ENCODE assay signal across 35 mouse cellular contexts in the genomic region with DNA sequence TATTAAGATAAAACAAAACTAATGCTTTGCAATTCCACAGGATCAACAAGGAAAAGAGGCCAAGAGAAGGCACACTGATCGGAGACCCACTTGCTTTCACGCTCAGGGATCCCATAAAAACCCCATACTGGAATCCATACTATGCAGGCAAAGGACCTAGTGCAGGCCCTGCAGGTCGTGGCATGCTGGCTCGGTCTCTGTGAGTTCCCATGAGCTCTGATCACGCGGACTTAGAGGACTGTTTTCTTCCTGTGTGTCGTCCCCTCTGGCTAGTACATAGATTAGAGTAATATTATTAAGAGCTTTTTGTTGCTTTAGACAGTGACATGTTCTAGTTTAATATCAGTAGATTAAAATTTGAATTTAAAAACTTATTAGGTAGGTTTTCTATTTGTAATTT.
DNase-seq lines count a peak whose midpoint lies in the region; ATAC-seq and TF ChIP-seq lines count a peak whose summit lies in the region.
"Had no signal": no experiment of that assay in that cellular context is flagged by ENCODE, and none has a peak within 500 bp of the region (broad histone marks: within the 10 kb centered on the region; RNA-seq: fewer than 3 reads in every experiment).

No protein-coding gene starts in this region.

- TF ChIP-seq CTCF in spleen, adult 2 months (IDR thresholded peaks at IDR 0.05; ENCODE audit: extremely low read depth, insufficient read depth, insufficient read length, insufficient replicate concordance): no peak

- DNase-seq in heart, adult 8-10 months (ENCODE audit: low spot score): no peak
- peak in 1 of 2 experiments; percentile 28 for DNase-seq in spleen, adult 2 months (ENCODE audit: low read depth in 1 of 2, low spot score in 2 of 2)
- no peak for DNase-seq in spleen, adult 18-20 months
- DNase-seq in B cell, adult 2 months: peak; percentile 47 to 52
- DNase-seq in embryonic facial prominence, embryonic 14.5 days (ENCODE audit: low spot score): peak; percentile 40
- DNase-seq in ovary, postnatal 14 days (ENCODE audit: low spot score): no peak
- DNase-seq: adrenal gland, adult 2 months; adrenal gland, postnatal 36 days; cerebellum, adult 2 months; cerebellum, postnatal 25 days; gastrocnemius, adult 2 months; gastrocnemius, postnatal 36 days; heart, adult 18-20 months; heart, postnatal 4 days; kidney, adult 9 months; kidney, postnatal 10 days; layer of hippocampus, postnatal 36 days; left cerebral cortex, postnatal 4 days; lung, postnatal 14 days; retina, postnatal 1 day; right cerebral cortex, postnatal 14 days; thymus, postnatal 14 days had no signal

- H3K27ac ChIP-seq in heart, embryonic 16.5 days (ENCODE audit: low read length): peak overlapping the region; percentile 40
- H3K27ac ChIP-seq in spleen, adult 2 months (ENCODE audit: insufficient read depth, low read length): peak overlapping the region; percentile 77
- no peak overlapping the region for H3K27ac ChIP-seq in embryonic facial prominence, embryonic 14.5 days (replicated peaks; ENCODE audit: low read depth, low read length)
- H3K27ac ChIP-seq: embryonic facial prominence, embryonic 13.5 days; gastrocnemius, adult 2 months; hindbrain, embryonic 14.5 days; limb, embryonic 15.5 days; midbrain, embryonic 12.5 days; neural tube, embryonic 13.5 days had no signal

- peaks cover 16% of the 10 kb centered on the region for H3K4me1 ChIP-seq in heart, embryonic 16.5 days (ENCODE audit: control insufficient read depth, insufficient read depth, low read length)
- H3K4me1 ChIP-seq in spleen, adult 2 months (ENCODE audit: control insufficient read depth, insufficient read depth, insufficient read length): peaks cover 12% of the 10 kb centered on the region; the same call in 1 of the 2 replicates
- H3K4me1 ChIP-seq in embryonic facial prominence, embryonic 14.5 days (ENCODE audit: control insufficient read depth, insufficient read depth, low read length): peaks cover 5% of the 10 kb centered on the region; the same call in 1 of the 2 replicates

- H3K9ac ChIP-seq in heart, embryonic 16.5 days (ENCODE audit: low read length): no peak overlapping the region
- H3K9ac ChIP-seq in embryonic facial prominence, embryonic 14.5 days (ENCODE audit: low read depth, low read length): no peak overlapping the region
- H3K9ac ChIP-seq: embryonic facial prominence, embryonic 13.5 days; hindbrain, embryonic 14.5 days; limb, embryonic 15.5 days; liver, embryonic 15.5 days; lung, embryonic 14.5 days; midbrain, embryonic 12.5 days; neural tube, embryonic 13.5 days had no signal

- H3K4me3 ChIP-seq in heart, embryonic 16.5 days (ENCODE audit: low read length): no peak overlapping the region
- no peak overlapping the region for H3K4me3 ChIP-seq in spleen, adult 2 months (ENCODE audit: extremely low read depth, insufficient read depth, insufficient read length)
- no peak overlapping the region for H3K4me3 ChIP-seq in embryonic facial prominence, embryonic 14.5 days (ENCODE audit: low read depth, low read length)
- H3K4me3 ChIP-seq: embryonic facial prominence, embryonic 13.5 days; erythroblast, embryonic 14.5 days; gastrocnemius, adult 2 months; limb, embryonic 15.5 days; liver, embryonic 15.5 days; midbrain, embryonic 12.5 days; neural tube, embryonic 13.5 days had no signal

- no peaks in the 10 kb centered on the region for H3K27me3 ChIP-seq in heart, embryonic 16.5 days (ENCODE audit: control insufficient read depth, insufficient read depth, low read length)
- no peaks in the 10 kb centered on the region for H3K27me3 ChIP-seq in spleen, adult 2 months (ENCODE audit: control insufficient read depth, insufficient read depth, low read length)
- no peaks in the 10 kb centered on the region for H3K27me3 ChIP-seq in embryonic facial prominence, embryonic 14.5 days (replicated peaks; ENCODE audit: control insufficient read depth, insufficient read depth, low read length)
- H3K27me3 ChIP-seq: embryonic facial prominence, embryonic 13.5 days; limb, embryonic 15.5 days; liver, embryonic 15.5 days; midbrain, embryonic 12.5 days; neural tube, embryonic 13.5 days had no signal

- H3K36me3 ChIP-seq in heart, embryonic 16.5 days (ENCODE audit: control insufficient read depth, insufficient read depth): no peaks in the 10 kb centered on the region
- H3K36me3 ChIP-seq in spleen, adult 2 months (ENCODE audit: control insufficient read depth, insufficient read depth, low read length): no peaks in the 10 kb centered on the region
- H3K36me3 ChIP-seq in embryonic facial prominence, embryonic 14.5 days (ENCODE audit: control insufficient read depth, insufficient read depth, low read length): no peaks in the 10 kb centered on the region
- H3K36me3 ChIP-seq: embryonic facial prominence, embryonic 13.5 days; limb, embryonic 15.5 days; liver, embryonic 15.5 days; midbrain, embryonic 12.5 days; neural tube, embryonic 13.5 days had no signal

- TF ChIP-seq POLR2A in spleen, adult 2 months (IDR thresholded peaks at IDR 0.05; ENCODE audit: low read depth, low read length): no peak

- H3K9me3 ChIP-seq in heart, embryonic 16.5 days (replicated peaks; ENCODE audit: control insufficient read depth, low read length): no peaks in the 10 kb centered on the region
- no peaks in the 10 kb centered on the region for H3K9me3 ChIP-seq in embryonic facial prominence, embryonic 14.5 days (ENCODE audit: control insufficient read depth, low read length)
- H3K9me3 ChIP-seq: embryonic facial prominence, embryonic 13.5 days; limb, embryonic 15.5 days; liver, embryonic 15.5 days; midbrain, embryonic 12.5 days; neural tube, embryonic 13.5 days had no signal

- ATAC-seq in heart, embryonic 16.5 days (replicated peaks; ENCODE audit: extremely low read depth, insufficient read depth, low FRiP score): no peak
- no peak for ATAC-seq in embryonic facial prominence, embryonic 14.5 days (ENCODE audit: low read depth)
- ATAC-seq: activated CD4-positive, CD25-positive, alpha-beta regulatory T cell, adult 4 months; CD4-positive, CD25-positive, alpha-beta regulatory T cell, adult 4 months; forebrain, embryonic 16.5 days; intestine, postnatal 0 days had no signal

- WGBS in heart, embryonic 16.5 days: 56% methylated on average over 7 of the region's 7 CpGs
- WGBS in spleen, adult 2 months: 38% methylated on average over 7 of the region's 7 CpGs
- 64% methylated on average over 7 of the region's 7 CpGs for WGBS in embryonic facial prominence, embryonic 14.5 days

- H3K4me2 ChIP-seq in heart, embryonic 16.5 days (ENCODE audit: low read depth, low read length): no peak overlapping the region
- no peak overlapping the region for H3K4me2 ChIP-seq in embryonic facial prominence, embryonic 14.5 days (ENCODE audit: low read depth, low read length)
- H3K4me2 ChIP-seq: embryonic facial prominence, embryonic 13.5 days; hindbrain, embryonic 14.5 days; limb, embryonic 15.5 days; liver, embryonic 15.5 days; lung, embryonic 14.5 days; midbrain, embryonic 12.5 days; neural tube, embryonic 13.5 days had no signal

Comparison
In these comparisons a context has a peak if more than half of its experiments do, and no peak if none do; other contexts are left out.
1. DNase-seq: peak in B cell, adult 2 months (2 of 2) and embryonic facial prominence, embryonic 14.5 days (single experiment); none in heart, adult 8-10 months (single experiment), spleen, adult 18-20 months (0 of 2) and ovary, postnatal 14 days (single experiment).